Mouse (Mus musculus) kidney, adult 2 months (tissue): ENCODE measurements at regions not wholly inside any gene's neighbourhood (a gene's known extent, or its start where the extent isn't known, plus 50 kb on each side); places are given as distances from the start of the nearest gene placed in this dataset.
A peak's percentile ranks its signal among the peaks of the same experiment; 100 is the strongest.

ENCODE experiments used
- DNase-seq: peaks from one replicate; pipeline ENCODE4 v3.0.0; 2021
- H3K27ac ChIP-seq: fragments of 200-500 bp; 2 replicates; pipeline ENCODE4 v1.5.1; 2012; ENCODE audit warnings: low read depth, low read length, control low read depth, inconsistent platforms; ENCODE audit not compliant: insufficient read depth
- H3K27me3 ChIP-seq: fragments of 200-500 bp; replicated peaks from 2 replicates; pipeline ENCODE4 v1.6.1; 2012; ENCODE audit warnings: mild to moderate bottlenecking, moderate library complexity, low read length, inconsistent platforms; ENCODE audit not compliant: control insufficient read depth, insufficient read depth
- H3K36me3 ChIP-seq: fragments of 200-500 bp; 2 replicates; pipeline ENCODE4 v1.6.1; 2012; ENCODE audit warnings: mild to moderate bottlenecking, moderate library complexity, low read length, inconsistent platforms; ENCODE audit not compliant: control insufficient read depth, insufficient read depth
- H3K4me1 ChIP-seq: fragments of 200-500 bp; 2 replicates; pipeline ENCODE4 v1.6.1; 2011; ENCODE audit warnings: low read length; ENCODE audit not compliant: control insufficient read depth, insufficient read depth
- H3K4me3 ChIP-seq: fragments of 200-500 bp; 2 replicates; pipeline ENCODE4 v1.5.1; 2011; ENCODE audit warnings: mild to moderate bottlenecking, low read depth, low read length, control low read depth; ENCODE audit not compliant: insufficient read depth
- CTCF ChIP-seq: fragments of 200-500 bp; conservative IDR thresholded peaks from 2 replicates; pipeline ENCODE4 v1.5.1; 2011; ENCODE audit warnings: low read depth, mild to moderate bottlenecking, control low read depth, low read length, moderate library complexity, mixed read lengths; ENCODE audit not compliant: insufficient read depth, insufficient read length
- POLR2A ChIP-seq: fragments of 200-500 bp; IDR thresholded peaks from one replicate; pipeline ENCODE4 v1.6.1; 2011; ENCODE audit warnings: low read depth, low read length, control low read depth
- WGBS: fragments of 180-500 bp; shearing (Covaris S2); methylation state at CpG from one replicate; pipeline ENCODE4 v1.1.7; 2018; 5-methylcytosine and 5-hydroxymethylcytosine counted together

DNA sequence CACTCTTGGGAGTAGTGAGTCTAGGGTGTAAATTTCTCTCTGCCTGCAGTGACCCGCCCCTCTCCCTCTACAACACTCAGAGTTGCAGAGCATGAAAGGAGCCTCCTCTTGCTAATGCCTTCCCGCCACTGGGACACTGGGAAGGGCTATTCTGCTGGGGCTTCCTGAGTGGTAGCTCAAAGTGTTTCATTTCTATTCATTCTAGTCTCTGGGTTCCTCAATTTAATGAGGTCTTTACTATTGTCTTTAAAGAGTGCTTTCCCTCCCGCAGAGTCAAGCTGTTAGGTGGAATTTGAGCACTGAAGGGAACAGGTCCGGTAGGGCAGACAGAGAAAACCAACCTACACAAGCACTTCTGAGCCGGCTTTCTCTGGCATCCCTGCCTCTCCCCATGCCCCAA is 134.0 kb upstream of the Hs3st4 start:
- Histone ChIP-seq H3K27ac (no peak overlapping the region), H3K4me1 (no peaks in the 10 kb centered on the region), H3K4me3 (no peak overlapping the region), H3K27me3 (no peaks in the 10 kb centered on the region), H3K36me3 (no peaks in the 10 kb centered on the region)
- no peak for DNase-seq
- WGBS: 53% methylated on average over 5 of the region's 5 CpGs
- no peak for TF ChIP-seq CTCF
- no peak for TF ChIP-seq POLR2A

DNA sequence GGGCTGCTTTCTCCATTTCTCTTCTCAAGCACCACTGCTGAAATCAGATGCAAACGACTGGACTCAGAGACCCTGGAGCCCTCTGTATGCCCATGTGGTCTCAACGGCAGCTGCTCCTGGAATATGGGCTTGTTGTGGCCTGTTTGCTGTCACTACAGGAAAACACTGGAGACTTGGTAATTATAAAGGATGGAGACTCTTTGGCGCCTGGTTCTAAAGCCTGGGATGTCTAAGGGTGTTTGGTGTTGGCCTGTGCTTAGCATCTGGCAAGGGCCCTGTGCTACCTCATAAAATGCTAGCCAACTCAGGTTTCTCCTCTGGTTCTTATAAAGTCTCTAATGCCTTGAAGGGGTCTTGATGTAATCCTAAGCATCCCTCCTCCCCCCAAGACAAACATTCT is 133.4 kb upstream of the Hs3st4 start:
- no peaks in the 10 kb centered on the region for H3K27me3 ChIP-seq
- no peak overlapping the region for H3K27ac ChIP-seq
- H3K36me3 ChIP-seq: no peaks in the 10 kb centered on the region
- TF ChIP-seq POLR2A (no peak), CTCF (no peak)
- DNase-seq: no peak
- WGBS: 65% methylated on average over 3 of the region's 3 CpGs
- H3K4me3 ChIP-seq: no peak overlapping the region
- H3K4me1 ChIP-seq: no peaks in the 10 kb centered on the region

DNA sequence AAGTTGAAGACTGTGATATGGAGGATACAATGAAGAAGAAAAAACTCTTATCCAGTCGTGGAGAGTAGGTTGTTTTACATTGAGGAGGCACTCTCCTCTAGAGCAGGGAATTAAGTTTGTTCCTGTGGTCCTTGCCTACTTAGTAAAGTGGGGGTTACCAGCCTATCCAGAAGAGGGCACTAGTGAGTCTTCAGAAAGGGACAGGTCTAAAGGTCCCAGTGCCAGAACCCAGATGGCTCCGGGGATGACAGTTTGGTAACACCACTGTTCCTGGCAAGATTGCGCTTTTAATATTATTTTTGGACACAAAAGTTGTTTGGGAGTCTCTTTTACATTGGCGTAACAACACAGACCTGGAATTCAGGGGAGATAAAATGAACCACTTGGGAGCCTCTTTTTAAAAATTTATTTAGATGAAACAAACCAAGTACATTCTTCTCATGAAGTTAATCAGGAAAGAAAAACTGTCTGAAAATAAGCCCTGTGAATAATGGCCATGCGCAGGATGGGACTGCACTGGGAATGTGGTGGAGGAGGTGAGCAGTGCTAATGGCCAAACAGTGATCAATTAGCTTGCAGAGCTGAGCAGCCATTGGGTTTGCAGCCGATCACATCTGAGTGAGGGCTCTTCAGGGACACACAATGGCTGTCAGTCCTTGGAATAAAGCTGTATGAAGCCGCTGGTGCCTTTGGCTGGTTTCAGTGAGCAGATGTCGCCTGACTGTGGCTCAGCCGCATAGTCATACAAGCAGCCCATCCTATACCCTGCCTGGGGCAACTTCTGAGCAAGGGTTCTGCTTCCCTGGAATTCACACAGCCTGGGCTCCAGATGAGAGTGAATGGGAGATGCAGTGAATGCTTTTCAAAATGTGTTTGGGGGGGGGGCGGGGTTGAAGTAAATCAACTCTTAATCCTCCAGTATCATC is 132.1 kb upstream of the Hs3st4 start:
- DNase-seq: peak; percentile 16
- no peak for TF ChIP-seq POLR2A
- TF ChIP-seq CTCF: peak; percentile 23; the same call in 1 of the 2 replicates
- Histone ChIP-seq H3K36me3 (no peaks in the 10 kb centered on the region), H3K27ac (no peak overlapping the region), H3K4me1 (no peaks in the 10 kb centered on the region), H3K4me3 (no peak overlapping the region), H3K27me3 (no peaks in the 10 kb centered on the region)
- WGBS: 83% methylated on average over 10 of the region's 10 CpGs

DNA sequence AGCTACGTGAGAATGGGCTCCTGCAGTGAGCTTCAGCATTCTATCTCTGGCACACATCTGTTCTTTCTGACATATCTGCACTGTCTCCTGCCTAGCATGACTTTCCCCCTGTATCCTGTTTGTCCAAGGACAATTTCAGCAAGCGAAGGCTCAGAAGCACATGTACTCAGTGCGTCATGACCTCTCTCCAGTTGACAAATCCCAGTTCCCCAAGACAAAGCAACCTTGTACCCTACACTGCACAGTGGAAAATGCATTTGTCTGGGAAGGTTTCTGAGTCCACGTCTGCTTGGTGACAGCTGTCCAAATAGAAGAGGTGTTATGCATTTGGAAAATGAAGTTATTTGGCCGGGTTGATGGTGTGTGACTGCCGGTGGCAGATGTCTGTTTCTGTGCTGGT is 125.1 kb upstream of the Hs3st4 start:
- Histone ChIP-seq H3K36me3 (no peaks in the 10 kb centered on the region), H3K27ac (no peak overlapping the region), H3K4me3 (no peak overlapping the region), H3K27me3 (no peaks in the 10 kb centered on the region; the same call in 1 of the 2 replicates), H3K4me1 (no peaks in the 10 kb centered on the region)
- DNase-seq: no peak
- 76% methylated on average over 6 of the region's 6 CpGs for WGBS
- TF ChIP-seq CTCF: no peak
- no peak for TF ChIP-seq POLR2A

DNA sequence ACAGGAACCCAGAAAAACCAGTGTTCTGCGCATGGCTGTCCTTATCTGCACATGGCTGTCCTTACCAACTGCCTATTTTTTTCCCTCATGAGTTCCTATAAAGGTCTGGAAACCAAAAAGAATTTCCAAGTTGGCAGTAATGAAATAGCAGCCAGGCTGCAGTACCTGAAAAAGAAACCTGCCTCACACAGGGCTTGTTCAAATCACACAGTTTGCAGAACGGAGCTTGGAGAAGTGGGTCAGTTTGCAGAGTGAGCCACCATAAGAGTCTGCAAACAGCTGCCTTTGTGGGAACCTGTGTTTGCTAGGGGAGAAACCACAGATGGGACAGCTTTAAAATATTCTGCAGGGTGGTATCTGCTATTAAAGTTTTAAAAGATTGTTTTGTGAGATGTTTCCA is 121.0 kb upstream of the Hs3st4 start:
- Histone ChIP-seq H3K4me1 (no peaks in the 10 kb centered on the region), H3K36me3 (no peaks in the 10 kb centered on the region), H3K27ac (no peak overlapping the region), H3K4me3 (no peak overlapping the region), H3K27me3 (no peaks in the 10 kb centered on the region; the same call in 1 of the 2 replicates)
- 84% methylated on average over 2 of the region's 2 CpGs for WGBS
- TF ChIP-seq POLR2A (no peak), CTCF (no peak)
- no peak for DNase-seq

DNA sequence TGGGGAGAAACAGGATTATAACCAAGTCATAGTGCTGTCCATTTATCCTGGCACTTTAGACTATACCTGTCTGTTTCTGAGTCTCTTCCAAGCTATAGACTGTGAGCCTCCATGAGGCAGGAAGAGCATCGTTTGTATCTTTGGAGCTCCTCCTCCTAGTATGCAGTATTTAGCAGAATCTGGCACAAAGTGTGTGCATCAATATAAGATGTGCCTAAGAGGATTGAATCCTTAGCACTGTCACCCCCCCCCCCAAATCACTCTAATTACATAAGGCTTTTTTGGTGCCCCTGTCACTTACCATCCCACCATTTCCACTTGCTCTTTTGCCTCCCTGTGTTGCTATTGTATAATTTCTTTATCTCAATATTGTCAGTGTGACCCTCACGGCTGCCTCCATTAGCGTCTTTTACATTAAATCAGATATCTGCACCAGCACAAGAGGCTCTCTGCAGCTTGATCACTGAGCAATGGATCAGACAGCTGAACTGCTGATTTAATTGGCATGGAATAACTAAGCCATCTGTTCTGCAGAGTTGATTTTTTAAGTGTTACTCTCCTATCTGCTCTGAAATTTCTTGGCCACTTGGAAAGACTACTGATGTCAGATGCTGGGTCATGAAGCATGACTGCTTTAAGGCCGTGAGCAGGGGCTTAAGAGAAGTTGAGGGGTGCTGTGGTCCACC is 85.8 kb upstream of the Hs3st4 start:
- no peak for TF ChIP-seq CTCF
- no peak for TF ChIP-seq POLR2A
- no peak for DNase-seq
- WGBS: 79% methylated on average over 4 of the region's 4 CpGs

More for the DNA sequence above, 85.8 kb upstream of the Hs3st4 start:
- H3K27me3 ChIP-seq: no peaks in the 10 kb centered on the region
- no peak overlapping the region for H3K4me3 ChIP-seq
- H3K27ac ChIP-seq: no peak overlapping the region
- no peaks in the 10 kb centered on the region for H3K4me1 ChIP-seq
- no peaks in the 10 kb centered on the region for H3K36me3 ChIP-seq
